Mouse (Mus musculus): ENCODE results near the gene Hivep2. TPM values are rescaled to one million over a fixed set of nuclear protein-coding genes. Genes with fewer than 3 reads are reported as not detected.

Hivep2 gene
- total and polyA plus RNA-seq, 3 experiments = 0.16 TPM; not detected in 2

GRCm38 (mm10) chr10:13963908-13964500 is 1.9 kb upstream of the Hivep2 start:
- ATAC-seq (ENCODE audit: extremely low read depth, insufficient number of reproducible peaks, low FRiP score, poor library complexity, severe bottlenecking) = no peak
- TF ChIP-seq TAL1 (conservative IDR thresholded peaks at IDR 0.05; ENCODE audit: low read depth, low read length) = no peak
- TF ChIP-seq POLR2AphosphoS5 (IDR thresholded peaks at IDR 0.05; ENCODE audit: insufficient replicate concordance, low read depth, low read length) = no peak
- TF ChIP-seq CTCF (IDR thresholded peaks at IDR 0.05; ENCODE audit: low read depth, low read length) = no peak
- TF ChIP-seq GATA1 (IDR thresholded peaks at IDR 0.05; ENCODE audit: borderline replicate concordance, low read length) = no peak
- no peak for TF ChIP-seq GATA2 (IDR thresholded peaks at IDR 0.05; ENCODE audit: borderline replicate concordance, low read depth, low read length)
- no peak for DNase-seq (ENCODE audit: low spot score)
- Histone ChIP-seq H3K27me3 (ENCODE audit: insufficient read depth, low read length) (peaks cover 35% of the 10 kb centered on the region), H3K36me3 (replicated peaks) (no peaks in the 10 kb centered on the region), H3K9me3 (replicated peaks) (peaks cover 8% of the 10 kb centered on the region), H3K4me1 (ENCODE audit: insufficient read depth, low read depth, low read length) (peaks cover 3% of the 10 kb centered on the region; the same call in 1 of the 2 replicates), H3K4me3 (ENCODE audit: low read depth, low read length) (no peak overlapping the region; the same call in 1 of the 2 replicates)

DNA sequence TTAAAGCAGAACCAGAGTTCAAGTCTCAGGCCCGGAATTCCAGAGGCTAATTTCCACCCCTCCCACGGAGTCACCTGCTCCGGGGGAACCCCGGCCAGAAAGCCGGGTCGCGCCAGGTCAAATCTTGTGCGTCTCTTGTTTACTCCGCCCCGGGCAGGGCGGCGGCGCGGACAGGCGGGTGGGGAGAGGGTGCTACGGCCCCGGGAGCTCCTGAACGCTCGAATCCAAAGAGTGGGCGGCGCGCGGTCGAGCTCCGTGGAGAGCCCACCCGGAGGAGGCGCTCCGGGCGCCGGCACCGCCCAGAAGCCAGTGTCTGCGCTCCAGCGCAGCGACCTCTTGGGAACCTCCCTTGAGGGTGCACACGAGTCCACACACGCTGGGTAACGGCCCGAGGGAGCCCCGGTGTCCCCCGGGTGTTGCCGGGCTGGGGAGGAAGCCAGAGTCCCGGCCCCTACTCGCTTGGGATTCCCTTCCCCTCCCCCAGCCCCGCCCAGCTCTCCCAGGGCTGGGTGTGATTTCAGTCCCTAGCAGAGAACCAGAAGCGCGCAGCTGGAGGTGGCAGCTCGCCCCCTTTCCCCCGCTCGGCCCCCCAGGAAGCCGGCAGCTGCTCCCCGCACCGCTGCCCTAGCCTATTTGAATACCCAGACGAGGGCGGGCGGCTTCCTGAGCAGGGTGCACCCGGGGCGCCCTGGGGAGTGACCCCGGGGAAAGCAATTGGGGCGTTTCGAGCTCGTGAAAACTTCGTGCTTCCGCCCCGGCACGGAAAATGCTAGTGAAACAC is 1.2 kb upstream of the Hivep2 start:
- Histone ChIP-seq H3K4me1 (ENCODE audit: insufficient read depth, low read depth, low read length) (peaks cover 3% of the 10 kb centered on the region; the same call in 1 of the 2 replicates), H3K4me3 (ENCODE audit: low read depth, low read length) (peak overlapping the region; percentile 47; the same call in 1 of the 2 replicates), H3K27me3 (ENCODE audit: insufficient read depth, low read length) (peaks cover 37% of the 10 kb centered on the region), H3K36me3 (replicated peaks) (no peaks in the 10 kb centered on the region), H3K9me3 (replicated peaks) (peaks cover 8% of the 10 kb centered on the region)
- DNase-seq (ENCODE audit: low spot score) (no peak), ATAC-seq (ENCODE audit: extremely low read depth, insufficient number of reproducible peaks, low FRiP score, poor library complexity, severe bottlenecking) (peak; percentile 28; the same call in 1 of the 2 replicates)
- TF ChIP-seq POLR2AphosphoS5 (IDR thresholded peaks at IDR 0.05; ENCODE audit: insufficient replicate concordance, low read depth, low read length) = no peak
- TF ChIP-seq GATA1 (IDR thresholded peaks at IDR 0.05; ENCODE audit: borderline replicate concordance, low read length) = no peak

DNA sequence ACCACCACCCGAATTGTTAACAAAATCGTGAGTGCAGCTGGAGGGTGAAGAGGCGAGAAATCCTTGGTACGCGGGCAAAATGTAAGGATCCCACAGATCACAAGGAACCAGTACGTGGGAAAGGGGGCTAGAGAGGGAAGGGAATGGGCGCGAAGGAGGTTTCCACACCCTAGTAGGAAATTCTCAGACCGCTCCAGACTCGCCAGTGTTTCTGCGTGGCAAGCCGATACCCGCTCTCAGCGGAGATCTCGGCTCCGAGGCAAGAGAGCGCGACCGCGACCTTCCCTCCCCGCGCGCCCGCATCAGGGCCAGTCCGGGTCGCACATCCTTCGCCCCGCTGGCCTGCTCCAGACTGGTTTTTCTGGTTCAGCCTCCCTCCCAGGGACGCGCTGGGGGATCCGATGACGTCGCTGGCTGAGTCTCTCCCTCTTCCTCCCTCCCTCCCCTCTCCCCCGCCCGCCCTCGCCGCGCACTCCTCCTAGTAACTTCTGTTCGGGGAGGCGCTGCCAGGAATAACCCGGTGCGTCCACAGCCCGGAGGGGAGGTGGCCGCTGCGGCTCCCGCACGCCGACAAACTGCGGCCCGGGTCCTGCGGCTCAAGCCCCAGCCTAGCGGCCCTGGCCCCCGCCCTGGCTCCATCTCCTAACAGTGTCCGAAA is 430 bp upstream of the Hivep2 start:
- Histone ChIP-seq H3K4me3 (ENCODE audit: low read depth, low read length) (no peak overlapping the region), H3K27me3 (ENCODE audit: insufficient read depth, low read length) (peaks cover 38% of the 10 kb centered on the region), H3K4me1 (ENCODE audit: insufficient read depth, low read depth, low read length) (peaks cover 3% of the 10 kb centered on the region; the same call in 1 of the 2 replicates), H3K9me3 (replicated peaks) (peaks cover 8% of the 10 kb centered on the region), H3K36me3 (replicated peaks) (no peaks in the 10 kb centered on the region)
- DNase-seq (ENCODE audit: low spot score) = no peak
- no peak for ATAC-seq (ENCODE audit: extremely low read depth, insufficient number of reproducible peaks, low FRiP score, poor library complexity, severe bottlenecking)
- no peak for TF ChIP-seq GATA1 (IDR thresholded peaks at IDR 0.05; ENCODE audit: borderline replicate concordance, low read length)
- no peak for TF ChIP-seq TAL1 (conservative IDR thresholded peaks at IDR 0.05; ENCODE audit: low read depth, low read length)
- no peak for TF ChIP-seq POLR2AphosphoS5 (IDR thresholded peaks at IDR 0.05; ENCODE audit: insufficient replicate concordance, low read depth, low read length)
- TF ChIP-seq GATA2 (IDR thresholded peaks at IDR 0.05; ENCODE audit: borderline replicate concordance, low read depth, low read length) = no peak
- TF ChIP-seq CTCF (IDR thresholded peaks at IDR 0.05; ENCODE audit: low read depth, low read length) = no peak

- peaks cover 3% of the 10 kb centered on the region; the same call in 1 of the 2 replicates for H3K4me1 ChIP-seq (ENCODE audit: insufficient read depth, low read depth, low read length)
- H3K36me3 ChIP-seq (replicated peaks) = no peaks in the 10 kb centered on the region
- ATAC-seq (ENCODE audit: extremely low read depth, insufficient number of reproducible peaks, low FRiP score, poor library complexity, severe bottlenecking) = no peak
- no peak overlapping the region for H3K4me3 ChIP-seq (ENCODE audit: low read depth, low read length)
- H3K9me3 ChIP-seq (replicated peaks) = peaks cover 8% of the 10 kb centered on the region
- no peak for DNase-seq (ENCODE audit: low spot score)
- H3K27me3 ChIP-seq (ENCODE audit: insufficient read depth, low read length) = peaks cover 38% of the 10 kb centered on the region
- TF ChIP-seq TAL1 (conservative IDR thresholded peaks at IDR 0.05; ENCODE audit: low read depth, low read length) (no peak), GATA2 (IDR thresholded peaks at IDR 0.05; ENCODE audit: borderline replicate concordance, low read depth, low read length) (no peak), CTCF (IDR thresholded peaks at IDR 0.05; ENCODE audit: low read depth, low read length) (no peak)
Observed at GRCm38 (mm10) chr10:13966830-13967450, 1.1 kb downstream of the Hivep2 start.

GRCm38 (mm10) chr10:13967451-13968233 is 1.8 kb downstream of the Hivep2 start:
- no peak for ATAC-seq (ENCODE audit: extremely low read depth, insufficient number of reproducible peaks, low FRiP score, poor library complexity, severe bottlenecking)
- peaks cover 38% of the 10 kb centered on the region for H3K27me3 ChIP-seq (ENCODE audit: insufficient read depth, low read length)
- H3K4me1 ChIP-seq (ENCODE audit: insufficient read depth, low read depth, low read length) = peaks cover 3% of the 10 kb centered on the region; the same call in 1 of the 2 replicates
- no peak for DNase-seq (ENCODE audit: low spot score)
- TF ChIP-seq CTCF (IDR thresholded peaks at IDR 0.05; ENCODE audit: low read depth, low read length) (no peak), GATA1 (IDR thresholded peaks at IDR 0.05; ENCODE audit: borderline replicate concordance, low read length) (no peak), POLR2AphosphoS5 (IDR thresholded peaks at IDR 0.05; ENCODE audit: insufficient replicate concordance, low read depth, low read length) (no peak), GATA2 (IDR thresholded peaks at IDR 0.05; ENCODE audit: borderline replicate concordance, low read depth, low read length) (no peak), TAL1 (conservative IDR thresholded peaks at IDR 0.05; ENCODE audit: low read depth, low read length) (no peak)
- peaks cover 8% of the 10 kb centered on the region for H3K9me3 ChIP-seq (replicated peaks)
- H3K4me3 ChIP-seq (ENCODE audit: low read depth, low read length) = no peak overlapping the region
- H3K36me3 ChIP-seq (replicated peaks) = no peaks in the 10 kb centered on the region
